Mouse (Mus musculus): ENCODE measurements around the gene Suclg1.
A peak's percentile ranks its signal among the peaks of the same experiment; 100 is the strongest.

The Suclg1 gene

GRCm38 (mm10) chr6:73249851-73250250 lies 1.7 kb downstream of the Suclg1 start:
- no peak for DNase-seq (ENCODE audit: low read depth, low spot score)

GRCm38 (mm10) chr6:73251336-73251735 lies 3.2 kb downstream of the Suclg1 start:
- no peak for DNase-seq (ENCODE audit: low read depth, low spot score)

GRCm38 (mm10) chr6:73252396-73252795 lies 4.2 kb downstream of the Suclg1 start:
- DNase-seq (ENCODE audit: low read depth, low spot score): no peak

GRCm38 (mm10) chr6:73253006-73253405 lies 4.8 kb downstream of the Suclg1 start:
- DNase-seq (ENCODE audit: low read depth, low spot score): no peak

- DNase-seq (ENCODE audit: low read depth, low spot score): no peak
These were observed 5.4 kb downstream of the Suclg1 start for GRCm38 (mm10) chr6:73253584-73253983.

GRCm38 (mm10) chr6:73254307-73255228 lies 6.4 kb downstream of the Suclg1 start:
- no peak for DNase-seq (ENCODE audit: low read depth, low spot score)

- no peak for DNase-seq (ENCODE audit: low read depth, low spot score)
These were observed 8.9 kb downstream of the Suclg1 start for GRCm38 (mm10) chr6:73257068-73257467.

GRCm38 (mm10) chr6:73260110-73260509 lies 11.9 kb downstream of the Suclg1 start:
- DNase-seq (ENCODE audit: low read depth, low spot score): no peak

GRCm38 (mm10) chr6:73264801-73265200 lies 16.6 kb downstream of the Suclg1 start:
- no peak for DNase-seq (ENCODE audit: low read depth, low spot score)

GRCm38 (mm10) chr6:73267738-73268311 lies 19.6 kb downstream of the Suclg1 start:
- no peak for DNase-seq (ENCODE audit: low read depth, low spot score)

- no peak for DNase-seq (ENCODE audit: low read depth, low spot score)
These were observed 21.2 kb downstream of the Suclg1 start for GRCm38 (mm10) chr6:73269374-73269773.

- DNase-seq (ENCODE audit: low read depth, low spot score): no peak
These were observed 23.4 kb downstream of the Suclg1 start for GRCm38 (mm10) chr6:73271546-73272091.

- DNase-seq (ENCODE audit: low read depth, low spot score): no peak
These were observed 26.8 kb downstream of the Suclg1 start for GRCm38 (mm10) chr6:73275002-73275401.

- no peak for DNase-seq (ENCODE audit: low read depth, low spot score)
These were observed 31.5 kb downstream of the Suclg1 start for GRCm38 (mm10) chr6:73279681-73280080.

- DNase-seq (ENCODE audit: low read depth, low spot score): no peak
These were observed 32.4 kb downstream of the Suclg1 start for GRCm38 (mm10) chr6:73280546-73281115.

- no peak for DNase-seq (ENCODE audit: low read depth, low spot score)
These were observed 38.1 kb downstream of the Suclg1 start for GRCm38 (mm10) chr6:73286326-73286725.

- no peak for DNase-seq (ENCODE audit: low read depth, low spot score)
These were observed 58.7 kb downstream of the Suclg1 start for GRCm38 (mm10) chr6:73306837-73307236.

- no peak for DNase-seq (ENCODE audit: low read depth, low spot score)
These were observed 60.7 kb downstream of the Suclg1 start for GRCm38 (mm10) chr6:73308685-73309520.

GRCm38 (mm10) chr6:73311335-73311734 lies 63.2 kb downstream of the Suclg1 start:
- DNase-seq (ENCODE audit: low read depth, low spot score): no peak

- no peak for DNase-seq (ENCODE audit: low read depth, low spot score)
These were observed 63.6 kb downstream of the Suclg1 start for GRCm38 (mm10) chr6:73311786-73312185.

GRCm38 (mm10) chr6:73314923-73315603 lies 66.9 kb downstream of the Suclg1 start:
- peak; percentile 77 for DNase-seq (ENCODE audit: low read depth, low spot score)

Measured in embryo, embryonic 11.5 days (tissue).